Comparison of ENCODE assay signal across 15 mouse cellular contexts in genomic region chr2:51880143-51880542, GRCm38 (mm10).
"Had no signal": no experiment of that assay in that cellular context is flagged by ENCODE, and none has a peak within 500 bp of the region (broad histone marks: within the 10 kb centered on the region; RNA-seq: fewer than 3 reads in every experiment).

No protein-coding gene starts in this region.

- ATAC-seq: liver, postnatal 0 days; midbrain, embryonic 16.5 days had no signal

- H3K9ac ChIP-seq: kidney, embryonic 15.5 days; liver, embryonic 13.5 days; liver, postnatal 0 days; lung, embryonic 15.5 days had no signal

- H3K4me1 ChIP-seq: kidney, embryonic 15.5 days; liver, embryonic 13.5 days; lung, embryonic 15.5 days had no signal

- H3K36me3 ChIP-seq: kidney, embryonic 15.5 days; limb, embryonic 10.5 days; liver, embryonic 13.5 days; lung, embryonic 15.5 days had no signal

- H3K27ac ChIP-seq: kidney, embryonic 15.5 days; left cerebral cortex, adult 2 months; limb, embryonic 10.5 days; liver, embryonic 13.5 days; lung, embryonic 15.5 days; macrophage had no signal

- H3K9me3 ChIP-seq: kidney, embryonic 15.5 days; limb, embryonic 10.5 days; liver, embryonic 13.5 days; lung, embryonic 15.5 days; megakaryocyte, embryonic 14.5 days had no signal

- H3K4me3 ChIP-seq: kidney, embryonic 15.5 days; left cerebral cortex, adult 2 months; limb, embryonic 10.5 days; liver, embryonic 13.5 days; lung, embryonic 15.5 days; megakaryocyte, embryonic 14.5 days had no signal

- H3K27me3 ChIP-seq: kidney, embryonic 15.5 days; liver, embryonic 13.5 days; lung, embryonic 15.5 days; megakaryocyte, embryonic 14.5 days had no signal

- H3K4me2 ChIP-seq: kidney, embryonic 15.5 days; liver, embryonic 13.5 days; lung, embryonic 15.5 days; midbrain, embryonic 11.5 days had no signal

- DNase-seq: kidney, postnatal 25 days; liver, embryonic 13.5 days; liver, postnatal 0 days; lung, postnatal 14 days; spleen, adult 18-20 months; thymus, adult 18-20 months; thymus, postnatal 14 days had no signal
